Mouse (Mus musculus) forebrain, embryonic 13.5 days (tissue): Measurements from ENCODE around the gene Hoxb1. TPM values are rescaled to one million over a fixed set of nuclear protein-coding genes. Genes with fewer than 3 reads are reported as not detected.

Experiments
- ATAC-seq: fragments of 200-750 bp; cut with Nextera tagmentation; 2 replicates; pipeline ENCODE4 v1.8.0; 2017
- H3K27ac ChIP-seq: fragments of 300-500 bp; sonication (generic); 2 replicates; pipeline ENCODE4 v1.5.1; 2015; ENCODE audit warnings: inconsistent platforms, mild to moderate bottlenecking, moderate library complexity
- H3K27me3 ChIP-seq: fragments of 300-500 bp; sonication (generic); 2 replicates; pipeline ENCODE4 v1.6.1; 2015; ENCODE audit warnings: mild to moderate bottlenecking, inconsistent platforms
- H3K36me3 ChIP-seq: fragments of 300-500 bp; sonication (generic); 2 replicates; pipeline ENCODE4 v1.6.1; 2015; ENCODE audit warnings: mild to moderate bottlenecking, inconsistent platforms; ENCODE audit not compliant: poor library complexity, severe bottlenecking
- H3K4me1 ChIP-seq: fragments of 300-500 bp; sonication (generic); 2 replicates; pipeline ENCODE4 v1.6.1; 2015; ENCODE audit warnings: inconsistent platforms
- H3K4me2 ChIP-seq: fragments of 300-500 bp; sonication (generic); 2 replicates; pipeline ENCODE4 v1.6.1; 2015; ENCODE audit warnings: inconsistent platforms, mild to moderate bottlenecking, moderate library complexity
- H3K4me3 ChIP-seq: fragments of 300-500 bp; sonication (generic); 2 replicates; pipeline ENCODE4 v1.5.1; 2015; ENCODE audit warnings: mild to moderate bottlenecking, inconsistent platforms
- H3K9ac ChIP-seq: fragments of 300-500 bp; sonication (generic); 2 replicates; pipeline ENCODE4 v1.6.1; 2015; ENCODE audit warnings: mild to moderate bottlenecking, inconsistent platforms
- H3K9me3 ChIP-seq: fragments of 300-500 bp; sonication (generic); replicated peaks from 2 replicates; pipeline ENCODE4 v1.6.1; 2016; ENCODE audit warnings: inconsistent platforms
- WGBS: fragments of 180-500 bp; shearing (Covaris S2); methylation state at CpG from one replicate; pipeline ENCODE4 v1.1.7; 2015; 5-methylcytosine and 5-hydroxymethylcytosine counted together
- polyA plus RNA-seq: library from polyadenylated mRNA; unstranded; fragments of >200 nt; fragmentation: Nextera tagmentation; extraction: Ambion mirVana; gene quantifications from 2 replicates; pipeline ENCODE4 v1.2.1, GENCODE M21; 2015

The Hoxb1 gene
- polyA plus RNA-seq, result not detected in 2 replicates

DNA sequence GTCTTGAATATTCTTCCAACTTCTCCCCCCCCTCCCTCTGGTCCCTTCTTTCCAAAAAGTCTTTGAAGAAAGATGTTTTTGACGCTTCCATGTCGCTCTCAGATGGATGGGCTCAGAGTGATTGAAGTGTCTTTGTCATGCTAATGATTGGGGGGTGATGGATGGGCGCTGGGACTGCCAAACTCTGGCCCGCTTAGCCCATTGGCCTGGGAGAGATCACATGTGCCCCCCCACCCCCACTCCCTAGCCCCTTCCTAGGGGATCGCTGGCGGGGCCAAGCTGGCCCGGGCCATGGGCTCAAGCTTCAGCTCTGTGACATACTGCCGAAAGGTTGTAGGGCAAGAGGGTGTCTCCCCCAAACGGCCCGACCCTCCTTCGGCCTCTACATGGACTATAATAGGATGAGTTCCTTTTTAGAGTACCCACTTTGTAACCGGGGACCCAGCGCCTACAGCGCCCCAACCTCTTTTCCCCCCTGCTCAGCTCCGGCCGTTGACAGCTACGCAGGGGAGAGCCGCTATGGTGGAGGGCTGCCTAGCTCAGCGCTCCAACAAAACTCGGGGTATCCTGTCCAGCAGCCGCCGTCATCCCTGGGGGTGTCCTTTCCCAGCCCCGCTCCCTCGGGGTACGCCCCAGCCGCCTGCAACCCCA is at the start of gene Hoxb1:
Hoxb1 (plus strand) TSS at position 312 of the 651 bp plus-strand sequence.
- H3K36me3 ChIP-seq, result no peaks in the 10 kb centered on the region
- H3K4me2 ChIP-seq, result no peak within 1 kb of the TSS
- no peak within 1 kb of the TSS for H3K9ac ChIP-seq
- no peaks in the 10 kb centered on the region for H3K9me3 ChIP-seq
- no peaks in the 10 kb centered on the region for H3K4me1 ChIP-seq
- peaks cover 97% of the 10 kb centered on the region for H3K27me3 ChIP-seq
- WGBS, result under 1% methylated on average over 26 of the region's 26 CpGs
- no peak within 1 kb of the TSS for H3K27ac ChIP-seq
- H3K4me3 ChIP-seq, result no peak within 1 kb of the TSS
- ATAC-seq, result no peak

- ATAC-seq, result no peak
- Histone ChIP-seq H3K4me2 (no peak overlapping the region), H3K4me1 (no peaks in the 10 kb centered on the region), H3K27me3 (peaks cover 100% of the 10 kb centered on the region), H3K4me3 (no peak overlapping the region), H3K27ac (no peak overlapping the region), H3K9ac (no peak overlapping the region), H3K9me3 (no peaks in the 10 kb centered on the region), H3K36me3 (no peaks in the 10 kb centered on the region)
- 6% methylated on average over 18 of the region's 18 CpGs for WGBS
Observed at GRCm38 (mm10) chr11:96316696-96317607, 48.6 kb upstream of the Hoxb1 start.

GRCm38 (mm10) chr11:96317608-96318367 is 47.8 kb upstream of the Hoxb1 start, which contains the start of gene Hoxb4:
Hoxb4 (plus strand) TSS chr11:96318267.
- H3K9me3 ChIP-seq, result no peaks in the 10 kb centered on the region
- H3K4me3 ChIP-seq, result peak within 1 kb of the TSS; percentile 25
- 2% methylated on average over 28 of the region's 28 CpGs for WGBS
- ATAC-seq, result no peak
- no peak within 1 kb of the TSS for H3K27ac ChIP-seq
- H3K27me3 ChIP-seq, result peaks cover 100% of the 10 kb centered on the region
- H3K4me1 ChIP-seq, result no peaks in the 10 kb centered on the region
- H3K9ac ChIP-seq, result no peak within 1 kb of the TSS
- H3K4me2 ChIP-seq, result peak within 1 kb of the TSS; percentile 44
- no peaks in the 10 kb centered on the region for H3K36me3 ChIP-seq

DNA sequence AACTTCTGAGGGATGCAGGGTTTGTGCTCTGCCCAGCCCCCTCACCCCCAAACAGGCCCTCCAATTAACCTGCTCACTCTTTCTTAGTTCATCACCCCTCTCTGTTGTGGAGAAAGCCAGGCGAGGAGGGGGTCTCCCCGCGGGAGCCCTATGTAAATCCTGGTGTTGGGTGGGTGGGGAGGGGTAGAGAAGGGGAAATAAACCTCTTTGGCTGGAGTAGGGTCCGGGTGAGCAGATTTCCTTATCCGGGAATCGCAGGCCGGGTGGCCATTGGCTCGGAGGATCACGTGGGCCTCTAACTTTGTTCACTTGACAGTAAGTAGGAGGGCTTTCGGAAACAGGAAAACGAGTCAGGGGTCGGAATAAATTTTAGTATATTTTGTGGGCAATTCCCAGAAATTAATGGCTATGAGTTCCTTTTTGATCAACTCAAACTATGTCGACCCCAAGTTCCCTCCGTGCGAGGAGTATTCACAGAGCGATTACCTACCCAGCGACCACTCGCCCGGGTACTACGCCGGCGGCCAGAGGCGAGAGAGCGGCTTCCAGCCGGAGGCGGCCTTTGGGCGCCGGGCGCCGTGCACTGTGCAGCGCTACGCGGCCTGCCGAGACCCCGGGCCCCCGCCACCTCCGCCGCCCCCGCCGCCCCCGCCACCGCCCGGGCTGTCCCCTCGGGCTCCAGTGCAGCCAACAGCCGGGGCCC is 47.0 kb upstream of the Hoxb1 start:
- Histone ChIP-seq H3K4me1 (no peaks in the 10 kb centered on the region), H3K4me3 (peak overlapping the region; percentile 25), H3K36me3 (no peaks in the 10 kb centered on the region), H3K27me3 (peaks cover 100% of the 10 kb centered on the region), H3K9ac (no peak overlapping the region), H3K9me3 (no peaks in the 10 kb centered on the region), H3K4me2 (peak overlapping the region; percentile 44), H3K27ac (no peak overlapping the region)
- under 1% methylated on average over 37 of the region's 45 CpGs for WGBS
- ATAC-seq, result no peak

- Histone ChIP-seq H3K4me1 (no peaks in the 10 kb centered on the region), H3K9ac (no peak overlapping the region), H3K9me3 (no peaks in the 10 kb centered on the region), H3K4me3 (peak overlapping the region; percentile 25), H3K27me3 (peaks cover 100% of the 10 kb centered on the region), H3K4me2 (peak overlapping the region; percentile 44), H3K27ac (no peak overlapping the region), H3K36me3 (no peaks in the 10 kb centered on the region)
- WGBS, result under 1% methylated on average over 17 of the region's 34 CpGs
- ATAC-seq, result no peak
Observed at GRCm38 (mm10) chr11:96319071-96319902, 46.3 kb upstream of the Hoxb1 start.

- no peak overlapping the region for H3K9ac ChIP-seq
Observed at GRCm38 (mm10) chr11:96319910-96320309, 45.6 kb upstream of the Hoxb1 start.

DNA sequence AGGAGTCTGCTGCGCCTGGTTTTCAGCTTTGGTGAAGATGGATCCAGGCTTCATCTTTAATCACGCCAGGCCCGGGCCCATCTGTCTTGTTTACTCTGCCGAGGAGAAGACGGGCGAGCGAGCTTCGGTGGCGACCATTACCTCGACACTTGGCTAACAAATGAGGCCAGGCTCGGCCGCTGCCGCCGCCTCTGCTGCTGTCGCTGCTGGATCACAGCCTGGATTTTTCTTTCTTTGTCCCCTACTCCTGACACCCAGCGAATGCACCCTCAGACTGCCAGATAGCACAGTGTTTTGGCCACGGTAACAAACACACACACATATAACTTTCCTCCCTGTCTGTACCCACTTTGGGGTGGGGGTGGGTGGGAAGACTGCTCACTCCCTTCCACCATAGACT is 44.9 kb upstream of the Hoxb1 start:
- no peak overlapping the region for H3K4me3 ChIP-seq
- H3K27ac ChIP-seq, result no peak overlapping the region
- no peaks in the 10 kb centered on the region for H3K36me3 ChIP-seq
- peaks cover 100% of the 10 kb centered on the region for H3K27me3 ChIP-seq
- no peak for ATAC-seq
- H3K9ac ChIP-seq, result no peak overlapping the region
- H3K9me3 ChIP-seq, result no peaks in the 10 kb centered on the region
- H3K4me2 ChIP-seq, result no peak overlapping the region
- WGBS, result under 1% methylated on average over 17 of the region's 17 CpGs
- no peaks in the 10 kb centered on the region for H3K4me1 ChIP-seq

More at GRCm38 (mm10) chr11:96319910-96320309, 45.6 kb upstream of the Hoxb1 start:
- Histone ChIP-seq H3K27me3 (peaks cover 100% of the 10 kb centered on the region), H3K9me3 (no peaks in the 10 kb centered on the region), H3K27ac (no peak overlapping the region), H3K36me3 (no peaks in the 10 kb centered on the region), H3K4me1 (no peaks in the 10 kb centered on the region), H3K4me2 (no peak overlapping the region), H3K4me3 (no peak overlapping the region)
- WGBS, result under 1% methylated on average over 29 of the region's 29 CpGs
- no peak for ATAC-seq

DNA sequence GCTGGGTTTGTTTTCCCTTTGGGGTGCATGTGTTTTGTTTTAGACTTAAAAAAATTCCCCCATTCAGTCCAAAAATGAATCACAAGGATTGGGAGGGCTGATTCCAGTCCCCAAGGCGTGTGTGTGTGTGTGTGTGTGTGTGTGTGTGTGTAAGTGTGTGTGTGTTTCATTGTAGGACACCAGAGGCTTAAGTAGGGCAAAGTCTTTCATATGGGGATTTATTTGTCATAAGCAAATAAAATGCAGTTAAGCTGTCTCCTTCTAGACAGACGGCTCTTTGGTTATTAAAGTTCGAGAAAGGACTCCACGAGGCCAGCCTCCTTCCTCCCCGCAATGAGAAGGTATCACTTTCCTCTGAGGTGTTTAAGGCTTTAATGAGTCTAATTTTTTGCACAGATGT is 43.7 kb upstream of the Hoxb1 start:
- no peaks in the 10 kb centered on the region for H3K36me3 ChIP-seq
- H3K27me3 ChIP-seq, result peaks cover 100% of the 10 kb centered on the region
- no peaks in the 10 kb centered on the region for H3K9me3 ChIP-seq
- 5% methylated on average over 5 of the region's 5 CpGs for WGBS
- no peak for ATAC-seq
- H3K4me3 ChIP-seq, result no peak overlapping the region
- H3K4me1 ChIP-seq, result no peaks in the 10 kb centered on the region
- no peak overlapping the region for H3K4me2 ChIP-seq
- no peak overlapping the region for H3K9ac ChIP-seq
- H3K27ac ChIP-seq, result no peak overlapping the region

- no peaks in the 10 kb centered on the region for H3K9me3 ChIP-seq
- whole genome bisulfite sequencing, result 5% methylated on average over 6 of the region's 6 CpGs
- no peaks in the 10 kb centered on the region for H3K36me3 ChIP-seq
- peaks cover 100% of the 10 kb centered on the region for H3K27me3 ChIP-seq
- no peak overlapping the region for H3K4me2 ChIP-seq
- no peak for ATAC-seq
- no peak overlapping the region for H3K27ac ChIP-seq
- no peak overlapping the region for H3K4me3 ChIP-seq
- H3K4me1 ChIP-seq, result no peaks in the 10 kb centered on the region
- no peak overlapping the region for H3K9ac ChIP-seq
Observed at GRCm38 (mm10) chr11:96322738-96323137, 42.8 kb upstream of the Hoxb1 start.

GRCm38 (mm10) chr11:96323154-96323553 is 42.4 kb upstream of the Hoxb1 start, which contains the start of gene Hoxb3:
Hoxb3 (plus strand) TSS chr11:96323326.
- Histone ChIP-seq H3K27ac (no peak within 1 kb of the TSS), H3K4me3 (no peak within 1 kb of the TSS), H3K36me3 (no peaks in the 10 kb centered on the region), H3K9me3 (no peaks in the 10 kb centered on the region), H3K4me2 (no peak within 1 kb of the TSS), H3K4me1 (no peaks in the 10 kb centered on the region), H3K27me3 (peaks cover 100% of the 10 kb centered on the region), H3K9ac (no peak within 1 kb of the TSS)
- no peak for ATAC-seq
- 0% methylated on average over 10 of the region's 10 CpGs for WGBS

GRCm38 (mm10) chr11:96324125-96324524 is 41.4 kb upstream of the Hoxb1 start:
- Histone ChIP-seq H3K4me3 (no peak overlapping the region), H3K36me3 (no peaks in the 10 kb centered on the region), H3K27ac (no peak overlapping the region), H3K9ac (no peak overlapping the region), H3K9me3 (no peaks in the 10 kb centered on the region), H3K27me3 (peaks cover 100% of the 10 kb centered on the region), H3K4me1 (no peaks in the 10 kb centered on the region), H3K4me2 (no peak overlapping the region)
- ATAC-seq, result no peak
- WGBS, result 1% methylated on average over 5 of the region's 5 CpGs
